Mouse (Mus musculus) testis, adult 2 months (tissue): ENCODE results near the gene Gm28308. TPM values are rescaled to one million over a fixed set of nuclear protein-coding genes. Genes with fewer than 3 reads are reported as not detected.

Source experiments
- H3K27ac ChIP-seq: fragments of 200-500 bp; 2 replicates; pipeline ENCODE4 v1.5.1; 2012; ENCODE audit warnings: low read depth, low read length; ENCODE audit not compliant: control insufficient read depth, insufficient read depth
- H3K27me3 ChIP-seq: fragments of 200-500 bp; 2 replicates; pipeline ENCODE4 v1.6.1; 2012; ENCODE audit warnings: mild to moderate bottlenecking, low read length, moderate library complexity; ENCODE audit not compliant: control insufficient read depth, insufficient read depth
- H3K36me3 ChIP-seq: fragments of 200-500 bp; 2 replicates; pipeline ENCODE4 v1.6.1; 2012; ENCODE audit warnings: mild to moderate bottlenecking, low read length; ENCODE audit not compliant: control insufficient read depth, insufficient read depth
- H3K4me1 ChIP-seq: fragments of 200-500 bp; 2 replicates; pipeline ENCODE4 v1.6.1; 2012; ENCODE audit warnings: low read length; ENCODE audit not compliant: control insufficient read depth, insufficient read depth
- H3K4me3 ChIP-seq: fragments of 200-500 bp; 2 replicates; pipeline ENCODE4 v1.5.1; 2012; ENCODE audit warnings: low read depth, mild to moderate bottlenecking, low read length, moderate library complexity, mixed read lengths; ENCODE audit not compliant: control insufficient read depth
- CTCF ChIP-seq: fragments of 200-500 bp; IDR thresholded peaks from 2 replicates; pipeline ENCODE4 v1.5.1; 2012; ENCODE audit warnings: low read depth, mild to moderate bottlenecking, inconsistent platforms, low read length, moderate library complexity; ENCODE audit not compliant: control insufficient read depth, insufficient read depth, insufficient replicate concordance
- POLR2A ChIP-seq: fragments of 200-500 bp; IDR thresholded peaks from 2 replicates; pipeline ENCODE4 v1.6.1; 2012; ENCODE audit warnings: low read depth, mild to moderate bottlenecking, inconsistent platforms, low read length, moderate library complexity; ENCODE audit not compliant: control insufficient read depth
- polyA plus RNA-seq: library from polyadenylated mRNA; depleted of rRNA; stranded (reverse); fragments of >200 nt; gene quantifications from 2 replicates; pipeline ENCODE4 v1.2.3, GENCODE M21; 2012

Gene Gm28308
- polyA plus RNA-seq, 1 experiment = not detected

DNA sequence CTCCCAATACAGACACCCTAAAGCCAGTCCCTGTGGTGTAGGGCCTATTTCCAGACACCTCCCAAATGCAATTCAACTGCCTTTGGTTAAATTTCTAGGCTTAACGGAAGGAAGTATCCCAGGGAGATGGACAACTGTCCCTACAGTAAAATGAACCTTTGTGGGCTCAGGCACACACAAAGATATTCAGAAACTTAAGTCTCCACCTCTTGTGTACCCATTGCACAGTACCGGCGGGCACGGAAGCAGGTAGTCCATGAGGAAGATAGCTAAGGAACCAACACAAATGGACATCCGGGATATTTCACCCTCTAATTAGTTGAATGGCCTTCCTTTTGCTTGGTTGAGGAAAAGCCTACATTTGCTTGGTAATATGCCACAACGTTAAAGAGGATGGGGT, 36.7 kb downstream of the Gm28308 start:
- Histone ChIP-seq H3K36me3 (no peaks in the 10 kb centered on the region), H3K27me3 (peaks cover 22% of the 10 kb centered on the region), H3K4me3 (no peak overlapping the region), H3K27ac (no peak overlapping the region), H3K4me1 (peaks cover 18% of the 10 kb centered on the region)
- TF ChIP-seq POLR2A = no peak

DNA sequence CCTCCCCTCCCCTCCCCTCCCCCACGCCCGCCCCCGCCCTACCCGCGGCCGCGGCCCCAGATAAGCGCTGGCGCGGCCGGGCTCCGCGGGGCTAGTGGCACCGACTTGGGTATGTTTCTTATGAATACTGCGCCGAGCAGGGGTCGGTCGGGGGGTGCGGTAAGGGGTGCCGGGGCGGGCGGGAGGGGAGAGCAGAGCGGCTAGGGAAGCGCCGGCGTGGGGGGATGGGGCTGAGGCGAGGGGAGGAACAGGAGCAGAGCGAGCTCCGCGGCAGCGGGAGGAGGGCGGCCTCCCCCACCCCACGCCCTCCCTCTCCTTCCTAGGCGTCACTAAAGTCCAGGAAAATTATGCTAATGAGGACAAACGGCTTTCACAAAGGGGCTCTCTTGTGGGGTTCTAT, 37.3 kb downstream of the Gm28308 start:
- H3K4me1 ChIP-seq = peaks cover 19% of the 10 kb centered on the region
- H3K27ac ChIP-seq = no peak overlapping the region
- no peaks in the 10 kb centered on the region for H3K36me3 ChIP-seq
- TF ChIP-seq POLR2A = no peak
- peaks cover 22% of the 10 kb centered on the region for H3K27me3 ChIP-seq
- H3K4me3 ChIP-seq = no peak overlapping the region

DNA sequence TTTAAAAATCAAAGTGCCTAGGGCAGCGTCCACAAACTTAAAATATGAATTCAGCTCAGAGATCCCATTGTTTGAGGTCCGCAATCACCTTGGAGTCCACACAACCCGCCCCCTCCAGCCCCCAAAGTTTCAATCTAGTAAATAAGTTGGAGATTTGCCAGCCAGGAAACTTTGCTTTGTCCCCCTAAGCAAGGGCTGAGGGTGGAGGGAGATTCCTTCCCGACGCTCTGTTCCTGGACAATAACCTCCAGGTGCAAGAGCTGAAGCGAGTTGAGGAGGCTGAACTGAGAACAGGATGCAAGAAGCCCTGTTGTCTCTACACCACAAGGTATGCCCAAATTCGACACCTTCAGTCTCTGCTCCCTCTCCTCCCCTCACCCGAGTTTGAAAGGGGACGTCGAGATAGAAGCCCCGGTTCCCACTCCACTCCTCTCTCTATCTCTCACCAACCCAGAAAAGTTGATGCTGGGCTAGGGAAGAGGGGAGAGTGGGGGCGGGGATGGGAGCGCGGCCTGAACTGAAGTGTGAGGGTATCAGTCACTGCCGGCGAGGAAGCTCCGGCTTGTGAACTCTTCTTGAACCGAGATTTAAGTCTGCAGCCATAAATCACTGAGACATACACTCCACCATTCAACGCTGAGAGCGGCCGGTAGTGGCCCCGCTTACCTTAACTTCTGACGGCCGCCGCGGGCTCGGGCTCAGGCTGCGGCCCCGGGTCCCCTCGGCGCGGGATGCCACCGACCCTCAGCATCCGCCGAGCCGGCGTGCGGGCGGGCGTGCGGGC, 38.0 kb downstream of the Gm28308 start:
- peaks cover 22% of the 10 kb centered on the region for H3K4me1 ChIP-seq
- H3K4me3 ChIP-seq = peak overlapping the region; percentile 40
- no peak overlapping the region for H3K27ac ChIP-seq
- no peaks in the 10 kb centered on the region for H3K36me3 ChIP-seq
- H3K27me3 ChIP-seq = peaks cover 22% of the 10 kb centered on the region
- TF ChIP-seq CTCF = no peak
- TF ChIP-seq POLR2A = no peak

DNA sequence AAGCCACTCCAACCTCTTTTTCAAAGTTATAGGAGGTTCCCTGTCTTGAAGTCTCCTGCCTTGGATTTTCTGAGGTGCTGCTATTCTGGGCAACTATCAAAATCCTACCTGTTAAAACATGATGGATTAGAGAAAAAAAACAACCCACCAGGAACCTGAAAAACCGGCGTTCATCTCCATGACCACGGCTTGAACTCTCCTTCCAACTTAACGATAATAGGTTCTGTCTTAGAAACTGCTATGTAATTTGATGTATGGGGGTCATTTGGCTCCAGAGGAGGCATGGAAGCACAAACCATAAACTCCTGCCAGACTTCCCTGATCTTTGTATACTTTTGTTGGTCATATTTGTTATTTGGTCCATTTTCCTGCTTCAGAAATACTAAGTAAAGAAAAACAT, 39.5 kb downstream of the Gm28308 start:
- Histone ChIP-seq H3K4me3 (no peak overlapping the region), H3K27me3 (peaks cover 22% of the 10 kb centered on the region), H3K36me3 (no peaks in the 10 kb centered on the region), H3K4me1 (peaks cover 28% of the 10 kb centered on the region), H3K27ac (no peak overlapping the region)
- TF ChIP-seq POLR2A = no peak
- TF ChIP-seq CTCF = no peak

DNA sequence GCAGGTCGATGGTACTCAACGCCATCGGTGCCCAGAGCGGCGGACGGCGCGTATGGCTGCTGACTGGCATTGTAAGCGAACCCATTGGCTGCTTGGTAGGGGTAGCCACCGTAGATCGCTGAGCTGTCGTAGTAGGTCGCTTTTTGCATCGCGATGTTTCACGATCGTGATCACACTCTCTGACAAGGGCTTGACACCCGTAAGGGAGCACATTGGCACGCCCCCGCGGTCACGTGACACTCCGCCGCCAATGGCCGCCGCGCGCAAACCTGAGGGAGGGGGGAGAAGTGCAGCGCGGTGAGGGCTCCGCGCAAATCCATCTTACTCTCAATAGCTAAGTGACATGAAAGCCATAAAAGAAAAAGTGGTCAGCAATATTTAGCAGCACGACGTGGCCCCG, 40.6 kb downstream of the Gm28308 start:
- Histone ChIP-seq H3K36me3 (no peaks in the 10 kb centered on the region), H3K4me3 (peak overlapping the region; percentile 68), H3K4me1 (peaks cover 30% of the 10 kb centered on the region), H3K27ac (no peak overlapping the region), H3K27me3 (peaks cover 26% of the 10 kb centered on the region)
- TF ChIP-seq CTCF (no peak), POLR2A (0 out of 2 replicates have a peak, but pooled peaks have one; percentile 17)

DNA sequence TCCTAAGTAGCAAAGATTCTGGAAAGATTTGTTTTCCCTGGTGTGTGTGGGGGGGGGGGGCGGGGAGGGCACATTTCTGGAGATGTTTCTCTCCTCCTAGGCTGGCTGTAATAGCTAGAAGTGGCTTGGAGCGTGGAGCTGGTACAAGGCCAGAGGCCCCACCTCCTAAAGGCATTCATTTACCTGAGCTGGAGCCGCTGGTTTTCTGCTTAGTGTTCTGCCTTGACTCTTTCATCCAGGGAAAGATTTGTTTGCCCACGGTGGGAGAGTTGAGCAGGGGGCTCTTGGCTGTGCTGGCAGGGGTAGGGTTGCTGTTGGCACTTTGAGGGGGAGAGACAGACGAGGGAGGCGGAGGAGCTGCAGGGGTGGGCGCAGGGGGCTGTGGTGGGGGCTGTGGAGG, 41.2 kb downstream of the Gm28308 start:
- H3K36me3 ChIP-seq = no peaks in the 10 kb centered on the region
- H3K27me3 ChIP-seq = peaks cover 23% of the 10 kb centered on the region
- no peak for TF ChIP-seq POLR2A
- TF ChIP-seq CTCF = no peak
- H3K4me3 ChIP-seq = no peak overlapping the region
- H3K4me1 ChIP-seq = peaks cover 30% of the 10 kb centered on the region
- no peak overlapping the region for H3K27ac ChIP-seq

DNA sequence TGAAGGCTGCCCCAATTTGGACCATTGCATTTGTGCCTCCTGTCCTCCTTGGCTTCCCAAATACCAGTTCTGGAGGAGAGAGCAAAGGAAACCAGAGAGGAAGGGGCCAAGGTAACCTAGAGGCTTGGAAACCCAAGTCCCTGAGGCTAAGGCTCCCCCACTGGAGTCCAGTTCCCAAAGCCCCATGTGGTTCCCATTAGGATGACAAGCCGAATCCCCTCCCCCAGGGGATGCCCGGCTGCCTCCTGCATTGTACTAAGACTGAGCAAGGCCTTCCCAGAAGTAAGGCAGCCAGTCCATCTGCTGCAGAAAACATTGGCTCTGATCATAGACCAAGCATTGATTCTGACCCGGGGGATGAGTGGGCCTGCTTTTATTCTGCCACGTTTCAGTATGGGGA, 41.8 kb downstream of the Gm28308 start:
- Histone ChIP-seq H3K27ac (no peak overlapping the region), H3K4me3 (no peak overlapping the region), H3K36me3 (no peaks in the 10 kb centered on the region), H3K27me3 (peaks cover 18% of the 10 kb centered on the region), H3K4me1 (peaks cover 30% of the 10 kb centered on the region)
- TF ChIP-seq POLR2A = no peak
- TF ChIP-seq CTCF = no peak

DNA sequence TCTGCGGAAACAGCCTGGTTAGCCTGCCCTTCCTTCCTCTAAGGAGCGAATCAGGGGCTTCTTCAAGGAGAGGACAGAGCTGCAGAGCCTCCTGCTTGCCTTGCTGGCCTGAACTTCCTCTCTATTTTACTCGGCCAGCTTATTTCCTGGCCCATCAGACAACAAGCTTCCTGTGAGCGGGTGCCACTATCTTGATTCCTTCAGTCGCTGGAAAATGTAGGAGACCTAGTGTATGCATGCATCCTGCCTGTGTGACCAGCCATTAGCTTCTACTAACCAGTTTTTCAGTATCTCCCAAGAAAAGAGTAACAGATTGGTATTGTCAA, 42.3 kb downstream of the Gm28308 start:
- Histone ChIP-seq H3K27me3 (peaks cover 16% of the 10 kb centered on the region), H3K4me3 (no peak overlapping the region), H3K27ac (no peak overlapping the region), H3K36me3 (no peaks in the 10 kb centered on the region), H3K4me1 (peaks cover 26% of the 10 kb centered on the region)
- no peak for TF ChIP-seq CTCF
- TF ChIP-seq POLR2A = no peak
